Mouse (Mus musculus): ENCODE measurements around the gene Csf2rb. TPM values are rescaled to one million over a fixed set of nuclear protein-coding genes. Genes with fewer than 3 reads are reported as not detected.
"Not testable (repeated sequence)": the region's sequence is repeated elsewhere in the genome, so short reads cannot be mapped to it uniquely, and the experiment has no call there.

Csf2rb gene
- total RNA-seq (2014; rRNA removed), result 1.3 and 1.8 TPM in 2 replicates
- 0.75 and 0.87 TPM in 2 replicates for polyA plus RNA-seq (2015; fragmentation: Nextera tagmentation; extraction: Ambion mirVana)

DNA sequence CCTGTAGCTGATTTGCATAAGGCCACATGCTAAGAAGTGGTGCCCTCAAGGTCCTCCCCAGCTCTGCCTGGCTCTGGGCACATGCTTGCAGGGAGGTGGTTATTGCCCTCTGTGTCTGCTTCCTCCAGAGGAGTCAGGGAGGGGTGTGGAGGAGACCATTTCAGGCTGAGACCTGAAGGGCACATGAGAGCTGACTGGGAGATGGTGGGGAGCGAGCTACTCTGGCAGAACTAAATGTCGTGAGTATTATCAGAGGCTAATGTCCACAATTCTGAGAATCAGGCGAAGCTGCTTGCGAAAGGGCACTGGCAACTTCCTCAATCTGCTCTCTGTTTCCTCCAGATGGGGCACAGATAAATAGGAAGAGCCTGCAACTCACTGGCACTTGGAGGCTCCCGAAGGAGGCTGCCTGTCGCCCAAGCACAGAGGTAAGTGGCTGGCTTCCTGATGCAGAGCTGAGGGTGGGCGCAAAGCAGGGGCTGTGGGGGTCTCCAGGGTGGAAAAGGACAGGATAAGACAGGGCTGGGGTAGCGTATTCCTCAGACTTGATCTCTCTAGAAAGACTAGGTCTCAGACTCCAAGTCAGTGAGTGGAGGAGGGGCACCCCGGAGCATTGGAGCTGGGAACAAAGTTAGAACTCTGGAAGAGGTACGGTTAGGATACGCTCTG lies at the start of gene Csf2rb:
Gene Csf2rb (plus strand): TSS at position 82 of the 669 bp plus-strand sequence.
- ATAC-seq, result no peak
- WGBS, result 84% methylated on average over 11 of the region's 11 CpGs
- Histone ChIP-seq H3K36me3 (ENCODE audit: insufficient read depth, low read length) (no peaks in the 10 kb centered on the region), H3K4me3 (ENCODE audit: low read length) (no peak within 1 kb of the TSS), H3K4me2 (ENCODE audit: low read depth, low read length) (no peak within 1 kb of the TSS), H3K27me3 (ENCODE audit: insufficient read depth, low read length) (no peaks in the 10 kb centered on the region), H3K9ac (replicated peaks; ENCODE audit: low read length) (no peak within 1 kb of the TSS), H3K4me1 (ENCODE audit: insufficient read depth, low read length) (no peaks in the 10 kb centered on the region), H3K27ac (no peak within 1 kb of the TSS), H3K9me3 (ENCODE audit: low read length) (no peaks in the 10 kb centered on the region)
- no peak for DNase-seq (ENCODE audit: low spot score)
- no peak for TF ChIP-seq CTCF (IDR thresholded peaks at IDR 0.05; ENCODE audit: low read depth)

DNA sequence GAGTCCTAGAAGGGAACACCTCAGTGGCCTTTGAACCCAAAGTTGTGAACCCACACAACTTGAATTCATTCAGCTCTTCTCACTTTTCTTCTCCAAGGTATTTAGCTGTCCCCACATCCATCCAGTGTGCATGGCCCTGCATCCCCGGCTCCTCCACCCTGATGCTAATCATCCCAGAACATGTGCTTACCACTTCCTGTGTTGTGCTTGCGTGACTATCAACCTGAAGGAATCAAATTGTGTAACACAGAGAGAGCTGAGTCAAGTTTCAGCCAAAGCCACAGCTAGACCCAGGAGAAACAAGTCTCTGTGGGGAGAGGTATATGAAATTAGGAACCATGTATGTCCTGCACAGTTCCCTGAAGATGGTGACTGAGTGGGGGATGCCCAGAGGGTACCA lies 47.2 kb upstream of the Csf2rb start:
- no peak overlapping the region for H3K9ac ChIP-seq (replicated peaks; ENCODE audit: low read length)
- no peaks in the 10 kb centered on the region for H3K36me3 ChIP-seq (ENCODE audit: insufficient read depth, low read length)
- DNase-seq (ENCODE audit: low spot score), result no peak
- ATAC-seq, result no peak
- H3K9me3 ChIP-seq (ENCODE audit: low read length), result no peaks in the 10 kb centered on the region
- H3K27ac ChIP-seq, result no peak overlapping the region
- WGBS, result 90% methylated on average over 2 of the region's 2 CpGs
- H3K27me3 ChIP-seq (ENCODE audit: insufficient read depth, low read length), result no peaks in the 10 kb centered on the region
- H3K4me3 ChIP-seq (ENCODE audit: low read length), result no peak overlapping the region
- no peak for TF ChIP-seq CTCF (IDR thresholded peaks at IDR 0.05; ENCODE audit: low read depth)
- no peak overlapping the region for H3K4me2 ChIP-seq (ENCODE audit: low read depth, low read length)
- no peaks in the 10 kb centered on the region for H3K4me1 ChIP-seq (ENCODE audit: insufficient read depth, low read length)

DNA sequence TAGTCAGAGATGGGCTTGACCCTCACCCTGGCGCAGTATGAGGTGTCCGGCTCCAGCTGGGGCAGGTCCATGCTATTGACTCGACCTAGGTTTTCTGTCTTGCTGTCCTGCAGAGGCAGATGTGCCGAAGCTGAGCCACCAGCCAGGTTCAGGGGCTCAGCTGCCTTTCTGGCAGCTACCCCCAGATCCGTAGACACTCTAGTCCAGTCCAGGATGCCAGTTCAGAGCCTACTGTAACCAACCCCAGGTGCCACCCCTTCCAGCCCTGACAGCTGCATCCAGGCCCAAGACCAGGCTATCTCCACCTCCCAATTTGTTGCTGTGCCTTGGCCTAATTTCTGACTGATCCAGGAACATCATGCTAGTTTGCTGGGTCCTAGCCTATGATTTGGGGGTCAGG lies 37.6 kb upstream of the Csf2rb start:
- no peak overlapping the region for H3K9ac ChIP-seq (replicated peaks; ENCODE audit: low read length)
- no peaks in the 10 kb centered on the region for H3K9me3 ChIP-seq (ENCODE audit: low read length)
- H3K4me3 ChIP-seq (ENCODE audit: low read length), result no peak overlapping the region
- ATAC-seq (no peak), DNase-seq (ENCODE audit: low spot score) (no peak)
- no peak overlapping the region for H3K4me2 ChIP-seq (ENCODE audit: low read depth, low read length)
- H3K27me3 ChIP-seq (ENCODE audit: insufficient read depth, low read length), result no peaks in the 10 kb centered on the region
- H3K36me3 ChIP-seq (ENCODE audit: insufficient read depth, low read length), result no peaks in the 10 kb centered on the region
- WGBS, result 75% methylated on average over 5 of the region's 5 CpGs
- TF ChIP-seq CTCF (IDR thresholded peaks at IDR 0.05; ENCODE audit: low read depth), result no peak
- H3K27ac ChIP-seq, result no peak overlapping the region
- H3K4me1 ChIP-seq (ENCODE audit: insufficient read depth, low read length), result no peaks in the 10 kb centered on the region

DNA sequence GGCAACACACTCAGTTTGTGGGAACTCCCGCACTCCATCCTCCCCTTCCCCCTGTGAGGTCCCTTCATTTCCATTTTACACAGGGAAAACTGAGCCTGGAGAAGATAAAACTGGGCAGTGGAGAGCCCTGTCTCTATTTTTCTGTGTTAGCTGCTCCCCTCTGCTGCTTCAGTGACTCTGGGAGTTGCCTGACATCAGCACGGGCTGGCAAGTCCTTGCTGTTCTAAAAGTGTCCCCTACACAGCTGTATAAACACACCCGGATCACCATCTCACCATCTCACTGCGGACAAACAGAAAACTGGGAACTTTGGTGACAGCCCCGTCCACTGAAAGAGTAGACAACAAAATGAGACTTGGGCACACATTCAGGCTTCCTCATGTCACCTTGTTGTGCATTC lies 35.8 kb upstream of the Csf2rb start:
- not testable (repeated sequence) for H3K27ac ChIP-seq; H3K9ac ChIP-seq (replicated peaks; ENCODE audit: low read length); H3K4me3 ChIP-seq (ENCODE audit: low read length); ATAC-seq; DNase-seq (ENCODE audit: low spot score); H3K27me3 ChIP-seq (ENCODE audit: insufficient read depth, low read length); H3K9me3 ChIP-seq (ENCODE audit: low read length); H3K4me2 ChIP-seq (ENCODE audit: low read depth, low read length); H3K4me1 ChIP-seq (ENCODE audit: insufficient read depth, low read length); H3K36me3 ChIP-seq (ENCODE audit: insufficient read depth, low read length)
- WGBS, result 81% methylated on average over 4 of the region's 5 CpGs

DNA sequence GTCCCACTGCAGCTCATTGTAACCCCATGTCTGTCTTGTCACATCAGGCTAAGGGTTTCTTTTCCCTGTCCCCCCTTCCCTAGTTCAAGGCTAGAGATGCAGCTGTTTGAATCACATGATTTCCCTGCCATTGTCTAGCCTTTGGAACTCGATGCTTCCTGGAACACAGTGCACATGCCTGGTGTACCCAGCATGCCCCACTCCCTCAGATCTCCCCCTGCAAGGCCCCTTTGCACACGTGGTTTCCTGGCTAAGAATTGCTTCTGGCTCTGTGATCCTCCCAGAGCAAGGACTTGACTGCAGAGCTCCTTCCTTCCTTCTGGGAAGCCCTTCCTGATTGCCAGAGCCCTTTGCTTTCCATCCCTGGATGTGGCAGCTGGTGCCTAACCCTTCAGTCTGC lies 32.3 kb upstream of the Csf2rb start:
- H3K36me3 ChIP-seq (ENCODE audit: insufficient read depth, low read length); H3K4me1 ChIP-seq (ENCODE audit: insufficient read depth, low read length); H3K9ac ChIP-seq (replicated peaks; ENCODE audit: low read length); H3K4me3 ChIP-seq (ENCODE audit: low read length); DNase-seq (ENCODE audit: low spot score); H3K27ac ChIP-seq; H3K27me3 ChIP-seq (ENCODE audit: insufficient read depth, low read length); H3K4me2 ChIP-seq (ENCODE audit: low read depth, low read length); H3K9me3 ChIP-seq (ENCODE audit: low read length): not testable (repeated sequence)
- 3% methylated on average over 2 of the region's 2 CpGs for WGBS
- peak; percentile 64 for ATAC-seq

DNA sequence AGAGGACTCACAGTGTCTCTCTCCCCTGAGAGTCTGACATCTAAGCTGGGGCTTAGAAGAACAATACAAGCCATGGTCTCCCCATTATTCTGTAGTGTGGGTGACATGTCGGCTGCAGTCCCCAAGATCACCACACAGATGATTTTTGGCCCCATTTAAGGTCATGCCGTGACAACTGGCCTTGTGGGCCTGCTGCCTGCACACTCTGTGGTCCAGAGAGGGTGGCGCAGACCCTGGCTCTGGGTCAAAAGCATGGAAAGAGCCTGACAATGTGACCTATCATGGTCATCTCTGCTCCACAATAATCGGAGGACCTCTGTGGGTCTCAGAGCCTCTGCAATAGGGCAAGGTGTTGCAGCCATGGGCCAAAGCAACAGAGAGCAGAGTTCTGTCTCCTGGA lies 31.8 kb upstream of the Csf2rb start:
- H3K4me1 ChIP-seq (ENCODE audit: insufficient read depth, low read length), result no peaks in the 10 kb centered on the region
- no peak overlapping the region for H3K9ac ChIP-seq (replicated peaks; ENCODE audit: low read length)
- no peaks in the 10 kb centered on the region for H3K27me3 ChIP-seq (ENCODE audit: insufficient read depth, low read length)
- H3K36me3 ChIP-seq (ENCODE audit: insufficient read depth, low read length), result no peaks in the 10 kb centered on the region
- H3K4me3 ChIP-seq (ENCODE audit: low read length), result no peak overlapping the region
- H3K9me3 ChIP-seq (ENCODE audit: low read length), result no peaks in the 10 kb centered on the region
- DNase-seq (ENCODE audit: low spot score) (no peak), ATAC-seq (no peak)
- no peak overlapping the region for H3K27ac ChIP-seq
- WGBS, result 71% methylated on average over 4 of the region's 4 CpGs
- H3K4me2 ChIP-seq (ENCODE audit: low read depth, low read length), result no peak overlapping the region
- peak; percentile 8; the same call in 1 of the 2 replicates for TF ChIP-seq CTCF (IDR thresholded peaks at IDR 0.05; ENCODE audit: low read depth)

DNA sequence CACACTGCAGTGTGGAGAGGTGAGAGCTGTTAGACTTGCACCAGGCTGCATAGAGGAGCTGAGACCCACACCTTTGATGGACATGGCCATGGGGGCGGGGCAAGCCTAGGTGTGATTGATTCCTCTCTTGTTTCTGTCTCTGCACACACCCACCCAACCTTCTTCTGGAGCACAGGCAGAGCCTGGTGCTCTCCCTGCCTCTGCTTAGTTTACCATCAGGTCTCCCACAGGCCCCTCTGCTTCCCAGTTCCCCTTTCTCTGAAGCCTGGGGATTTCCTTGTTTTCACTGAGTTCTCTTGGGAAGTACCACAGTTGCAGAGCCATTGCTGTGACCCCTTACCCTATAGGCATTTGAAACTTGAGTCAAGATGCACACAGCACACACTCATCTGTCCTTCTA lies 27.0 kb upstream of the Csf2rb start:
- H3K9ac ChIP-seq (replicated peaks; ENCODE audit: low read length), result no peak overlapping the region
- no peak overlapping the region for H3K4me2 ChIP-seq (ENCODE audit: low read depth, low read length)
- H3K4me3 ChIP-seq (ENCODE audit: low read length), result no peak overlapping the region
- H3K27ac ChIP-seq, result no peak overlapping the region
- no peak for TF ChIP-seq CTCF (IDR thresholded peaks at IDR 0.05; ENCODE audit: low read depth)
- H3K27me3 ChIP-seq (ENCODE audit: insufficient read depth, low read length), result no peaks in the 10 kb centered on the region
- H3K36me3 ChIP-seq (ENCODE audit: insufficient read depth, low read length), result no peaks in the 10 kb centered on the region
- no peaks in the 10 kb centered on the region for H3K9me3 ChIP-seq (ENCODE audit: low read length)
- ATAC-seq (no peak), DNase-seq (ENCODE audit: low spot score) (no peak)
- no peaks in the 10 kb centered on the region for H3K4me1 ChIP-seq (ENCODE audit: insufficient read depth, low read length)
- WGBS, result 89% methylated on average over 1 of the region's 1 CpGs

Data from hindbrain, postnatal 0 days (tissue).